Mouse (Mus musculus) spleen, adult 18-20 months (tissue): ENCODE measurements around the gene Hoxa7.

Experiments
- DNase-seq, 2 experiments: peaks; one replicate each; pipeline ENCODE4 v3.0.0; 2022; ENCODE audit warnings: mixed read lengths in 2 of 2

Gene Hoxa7

GRCm38 (mm10) chr6:52172501-52172900, 49.2 kb downstream of the Hoxa7 start:
- DNase-seq = no peak

GRCm38 (mm10) chr6:52171938-52172337, 49.7 kb downstream of the Hoxa7 start:
- no peak for DNase-seq

GRCm38 (mm10) chr6:52171331-52171730, 50.3 kb downstream of the Hoxa7 start:
- no peak for DNase-seq

GRCm38 (mm10) chr6:52170898-52171223, 50.8 kb downstream of the Hoxa7 start:
- DNase-seq = no peak

- no peak for DNase-seq
These were observed 51.3 kb downstream of the Hoxa7 start for GRCm38 (mm10) chr6:52170166-52170897.

GRCm38 (mm10) chr6:52169499-52170165, 52.0 kb downstream of the Hoxa7 start:
- DNase-seq = no peak

- no peak for DNase-seq
These were observed 53.2 kb downstream of the Hoxa7 start for GRCm38 (mm10) chr6:52168191-52169055.

GRCm38 (mm10) chr6:52167736-52168161, 53.9 kb downstream of the Hoxa7 start:
- no peak for DNase-seq

- no peak for DNase-seq
These were observed 54.5 kb downstream of the Hoxa7 start for GRCm38 (mm10) chr6:52167176-52167575.

GRCm38 (mm10) chr6:52166431-52167077, 55.1 kb downstream of the Hoxa7 start:
- no peak for DNase-seq

- no peak for DNase-seq
These were observed 55.9 kb downstream of the Hoxa7 start for GRCm38 (mm10) chr6:52165441-52166370.

- no peak for DNase-seq
These were observed 56.8 kb downstream of the Hoxa7 start, which contains the start of gene Hoxa2 for GRCm38 (mm10) chr6:52164626-52165440. TSS of gene Hoxa2 (minus strand) at chr6:52164831.
